Mouse (Mus musculus) small intestine, adult 2 months (tissue): ENCODE results near the gene Spem2.

ENCODE experiments used
- CTCF ChIP-seq: fragments of 200-500 bp; IDR thresholded peaks from 2 replicates; pipeline ENCODE4 v1.5.1; 2012; ENCODE audit warnings: low read depth, mild to moderate bottlenecking, control low read depth, inconsistent platforms, low read length, moderate library complexity, mixed read lengths; ENCODE audit not compliant: insufficient replicate concordance, insufficient read length; ENCODE audit errors: extremely low read depth
- POLR2A ChIP-seq: fragments of 200-500 bp; IDR thresholded peaks from 2 replicates; pipeline ENCODE4 v1.6.1; 2012; ENCODE audit warnings: low read depth, mild to moderate bottlenecking, control low read depth, inconsistent platforms, low read length, moderate library complexity

DNA sequence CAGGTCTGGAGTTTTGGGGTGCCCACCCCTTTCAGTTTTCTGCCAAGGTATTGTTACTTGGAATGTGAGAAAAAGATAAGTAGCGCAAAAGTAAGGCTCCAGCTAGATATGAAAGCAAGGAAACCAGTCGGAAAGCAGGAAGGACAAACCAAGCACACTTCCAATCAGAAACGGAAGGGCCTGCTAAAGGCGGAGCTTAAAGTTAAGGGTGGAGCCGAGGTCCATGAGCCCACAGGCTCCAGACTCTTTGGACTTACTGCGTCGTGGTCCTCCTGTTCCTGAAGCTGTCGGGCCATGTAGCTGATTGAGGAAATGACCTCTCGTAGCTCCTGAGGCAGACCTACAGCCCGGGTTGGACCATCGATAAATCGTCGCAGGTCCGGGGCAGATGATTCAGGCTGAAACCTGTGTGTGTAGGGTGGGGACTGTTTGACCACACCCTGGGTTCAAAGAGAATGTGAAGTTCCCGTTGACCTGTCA is 33.4 kb downstream of the Spem2 start:
- TF ChIP-seq CTCF (no peak), POLR2A (no peak; the same call in 1 of the 2 replicates)
